Mouse (Mus musculus) stomach, embryonic 14.5 days (tissue): ENCODE measurements around the gene Zfp963. TPM values are rescaled to one million over a fixed set of nuclear protein-coding genes. Genes with fewer than 3 reads are reported as not detected.
"Not testable (repeated sequence)": the region's sequence is repeated elsewhere in the genome, so short reads cannot be mapped to it uniquely, and the experiment has no call there.

Experiments used
- ATAC-seq: fragments of 200-750 bp; cut with Nextera tagmentation; 2 replicates; pipeline ENCODE4 v1.8.0; 2017; ENCODE audit warnings: low read depth, moderate TSS enrichment; ENCODE audit not compliant: insufficient number of reproducible peaks, insufficient read depth, low FRiP score
- H3K27ac ChIP-seq: fragments of 300-500 bp; sonication (generic); 2 replicates; pipeline ENCODE4 v1.5.1; 2014; ENCODE audit warnings: mild to moderate bottlenecking, low read length, moderate library complexity, mixed read lengths
- H3K27me3 ChIP-seq: fragments of 300-500 bp; sonication (generic); 2 replicates; pipeline ENCODE4 v1.6.1; 2014; ENCODE audit warnings: low read length, control low read depth, mixed read lengths; ENCODE audit not compliant: control insufficient read depth, insufficient read depth
- H3K36me3 ChIP-seq: fragments of 300-500 bp; sonication (generic); 2 replicates; pipeline ENCODE4 v1.6.1; 2014; ENCODE audit warnings: mild to moderate bottlenecking, control low read depth, low read length, moderate library complexity, mixed read lengths; ENCODE audit not compliant: control insufficient read depth, insufficient read depth
- H3K4me1 ChIP-seq: fragments of 300-500 bp; sonication (generic); 2 replicates; pipeline ENCODE4 v1.6.1; 2014; ENCODE audit warnings: low read length, control low read depth, mixed read lengths; ENCODE audit not compliant: control insufficient read depth, insufficient read depth
- H3K4me2 ChIP-seq: fragments of 300-500 bp; sonication (generic); replicated peaks from 2 replicates; pipeline ENCODE4 v1.6.1; 2014; ENCODE audit warnings: low read depth, low read length, control low read depth
- H3K4me3 ChIP-seq: fragments of 300-500 bp; sonication (generic); 2 replicates; pipeline ENCODE4 v1.5.1; 2014; ENCODE audit warnings: low read depth, low read length, control low read depth
- H3K9ac ChIP-seq: fragments of 300-500 bp; sonication (generic); replicated peaks from 2 replicates; pipeline ENCODE4 v1.6.1; 2014; ENCODE audit warnings: low read depth, mild to moderate bottlenecking, control low read depth, low read length, moderate library complexity, mixed read lengths
- H3K9me3 ChIP-seq: fragments of 300-500 bp; sonication (generic); 2 replicates; pipeline ENCODE4 v1.6.1; 2016; ENCODE audit warnings: low read depth, low read length, control low read depth; ENCODE audit not compliant: control insufficient read depth
- WGBS: fragments of 180-500 bp; shearing (Covaris S2); extraction: QIAGEN DNeasy Blood & Tissue Kit; methylation state at CpG from one replicate; pipeline ENCODE4 v1.1.7; 2014; 5-methylcytosine and 5-hydroxymethylcytosine counted together
- polyA plus RNA-seq: library from polyadenylated mRNA; unstranded; fragments of >200 nt; fragmentation: Nextera tagmentation; extraction: Ambion mirVana; gene quantifications from 2 replicates; pipeline ENCODE4 v1.2.1, GENCODE M21; 2014

The Zfp963 gene
- polyA plus RNA-seq, 1 experiment from 2014 or later, result 6.1 TPM

GRCm38 (mm10) chr8:69716403-69717231 is 33.2 kb downstream of the Zfp963 start:
- H3K9me3 ChIP-seq, result no peaks in the 10 kb centered on the region
- H3K4me2 ChIP-seq, result peak overlapping the region; percentile 49
- peak overlapping the region; percentile 93 for H3K9ac ChIP-seq
- H3K4me1 ChIP-seq, result peaks cover 10% of the 10 kb centered on the region
- no peaks in the 10 kb centered on the region for H3K36me3 ChIP-seq
- H3K27ac ChIP-seq, result peak overlapping the region; percentile 100
- no peaks in the 10 kb centered on the region for H3K27me3 ChIP-seq
- peak; percentile 99 for ATAC-seq
- under 1% methylated on average over 52 of the region's 52 CpGs for WGBS
- peak overlapping the region; percentile 87 for H3K4me3 ChIP-seq

- Histone ChIP-seq H3K9ac (no peak overlapping the region), H3K27me3 (no peaks in the 10 kb centered on the region), H3K4me1 (peaks cover 10% of the 10 kb centered on the region), H3K4me3 (peak overlapping the region; percentile 87), H3K9me3 (no peaks in the 10 kb centered on the region), H3K27ac (no peak overlapping the region), H3K4me2 (peak overlapping the region; percentile 37), H3K36me3 (peaks cover 4% of the 10 kb centered on the region)
- WGBS, result 80% methylated on average over 6 of the region's 6 CpGs
- ATAC-seq, result no peak
Measured at GRCm38 (mm10) chr8:69715366-69715765, 34.4 kb downstream of the Zfp963 start.

GRCm38 (mm10) chr8:69713516-69713915 is 36.3 kb downstream of the Zfp963 start:
- Histone ChIP-seq H3K36me3 (peaks cover 18% of the 10 kb centered on the region), H3K27me3 (no peaks in the 10 kb centered on the region), H3K4me1 (peaks cover 10% of the 10 kb centered on the region), H3K9me3 (no peaks in the 10 kb centered on the region), H3K4me3 (no peak overlapping the region), H3K27ac (no peak overlapping the region), H3K4me2 (no peak overlapping the region), H3K9ac (no peak overlapping the region)
- WGBS, result 84% methylated on average over 8 of the region's 8 CpGs
- ATAC-seq, result no peak

- H3K4me2 ChIP-seq, H3K9ac ChIP-seq, H3K4me1 ChIP-seq, H3K4me3 ChIP-seq, H3K9me3 ChIP-seq, ATAC-seq, H3K27me3 ChIP-seq, H3K27ac ChIP-seq: not testable (repeated sequence)
- WGBS, result 97% methylated on average over 10 of the region's 10 CpGs
- peaks cover 47% of the 10 kb centered on the region for H3K36me3 ChIP-seq
Measured at GRCm38 (mm10) chr8:69710624-69711023, 39.1 kb downstream of the Zfp963 start, which contains the start of gene Zfp869. TSS of gene Zfp869 (minus strand) at chr8:69710724.

GRCm38 (mm10) chr8:69701810-69702209 is 48.0 kb downstream of the Zfp963 start:
- H3K27me3 ChIP-seq, result no peaks in the 10 kb centered on the region
- H3K27ac ChIP-seq, result no peak overlapping the region
- H3K9me3 ChIP-seq, result no peaks in the 10 kb centered on the region
- no peak overlapping the region for H3K9ac ChIP-seq
- H3K4me1 ChIP-seq, result no peaks in the 10 kb centered on the region
- 70% methylated on average over 6 of the region's 6 CpGs for WGBS
- H3K4me3 ChIP-seq, result no peak overlapping the region
- no peak for ATAC-seq
- no peak overlapping the region for H3K4me2 ChIP-seq
- peaks cover 29% of the 10 kb centered on the region for H3K36me3 ChIP-seq

Other genes with a start within 250 kb of the Zfp963 start
- not detected in 2 replicates for gene Gm7697, start 227.0 kb downstream of the Zfp963 start, polyA plus RNA-seq
- 26.2 and 26.5 TPM in 2 replicates for gene Zfp868, start 124.4 kb downstream of the Zfp963 start, polyA plus RNA-seq
- 2.3 and 3.0 TPM in 2 replicates for gene Zfp964, start 95.5 kb downstream of the Zfp963 start, polyA plus RNA-seq
- 30.4 and 30.9 TPM in 2 replicates for gene Zfp869, start 39.2 kb downstream of the Zfp963 start, polyA plus RNA-seq
- gene Gm20422, start 24.9 kb upstream of the Zfp963 start, polyA plus RNA-seq, result 0.90 TPM in 1 of 2 replicates, not detected in the other
- 45.7 and 45.9 TPM in 2 replicates for gene Atp13a1, start 41.2 kb upstream of the Zfp963 start, polyA plus RNA-seq
- gene Zfp866, start 41.2 kb upstream of the Zfp963 start, polyA plus RNA-seq, result 35.3 and 35.4 TPM in 2 replicates
- 7.1 and 11.9 TPM in 2 replicates for gene Gmip, start 58.7 kb upstream of the Zfp963 start, polyA plus RNA-seq
- 1.2 and 1.6 TPM in 2 replicates for gene Lpar2, start 72.5 kb upstream of the Zfp963 start, polyA plus RNA-seq
- gene Pbx4, start 82.5 kb upstream of the Zfp963 start, polyA plus RNA-seq, result 5.9 and 8.8 TPM in 2 replicates
- 0.42 and 0.64 TPM in 2 replicates for gene Cilp2, start 137.7 kb upstream of the Zfp963 start, polyA plus RNA-seq
- 3.4 and 3.9 TPM in 2 replicates for gene Tssk6, start 152.2 kb upstream of the Zfp963 start, polyA plus RNA-seq
- gene Ndufa13, start 152.6 kb upstream of the Zfp963 start, polyA plus RNA-seq, result 190 and 202 TPM in 2 replicates
- gene Yjefn3, start 152.7 kb upstream of the Zfp963 start, polyA plus RNA-seq, result 3.7 and 4.9 TPM in 2 replicates
- 46.5 and 49.6 TPM in 2 replicates for gene Gatad2a, start 246.4 kb upstream of the Zfp963 start, polyA plus RNA-seq